Mouse (Mus musculus): ENCODE data around the gene Dnah1.

DNA sequence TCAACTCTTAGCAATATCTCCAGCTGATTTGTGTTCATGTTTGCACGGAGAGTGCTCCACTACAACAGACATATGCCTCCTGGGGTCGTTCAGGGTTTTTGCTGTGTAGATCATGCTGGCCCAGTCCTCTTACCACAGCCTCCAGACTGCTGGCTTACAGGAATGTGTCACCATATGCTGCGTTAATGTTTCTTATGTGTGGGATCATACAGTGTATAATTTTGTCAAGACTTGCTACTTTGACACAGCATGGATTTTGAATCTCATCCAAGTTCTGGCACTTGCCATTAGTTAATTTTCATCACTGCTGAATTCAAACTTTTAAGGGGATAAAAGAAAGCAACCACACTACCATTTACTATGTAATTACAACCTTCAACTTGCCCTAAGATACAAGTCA is 12.1 kb upstream of the Dnah1 start:
- no peak for TF ChIP-seq MAX (IDR thresholded peaks at IDR 0.05)
- TF ChIP-seq CTCF (IDR thresholded peaks at IDR 0.05; ENCODE audit: control insufficient read depth, insufficient read depth, insufficient read length), result no peak
- TF ChIP-seq CEBPB (IDR thresholded peaks at IDR 0.05; ENCODE audit: low read depth), result no peak
- no peak for TF ChIP-seq MYOG (IDR thresholded peaks at IDR 0.05; ENCODE audit: control insufficient read depth, extremely low read depth, insufficient read length)
